Mouse (Mus musculus) heart, embryonic 16.5 days (tissue): ENCODE results near the gene Pdia4. TPM values are rescaled to one million over a fixed set of nuclear protein-coding genes. Genes with fewer than 3 reads are reported as not detected.

Experiments used
- ATAC-seq: fragments of 200-750 bp; cut with Nextera tagmentation; replicated peaks from 2 replicates; pipeline ENCODE4 v1.8.0; 2017; ENCODE audit warnings: moderate number of reproducible peaks; ENCODE audit not compliant: insufficient read depth, low FRiP score; ENCODE audit errors: extremely low read depth
- H3K27ac ChIP-seq: fragments of 300-500 bp; sonication (generic); 2 replicates; pipeline ENCODE4 v1.5.1; 2014; ENCODE audit warnings: mild to moderate bottlenecking, low read length, control low read depth, moderate library complexity
- H3K27me3 ChIP-seq: fragments of 300-500 bp; sonication (generic); 2 replicates; pipeline ENCODE4 v1.6.1; 2014; ENCODE audit warnings: low read length, mixed read lengths; ENCODE audit not compliant: control insufficient read depth, insufficient read depth
- H3K36me3 ChIP-seq: fragments of 300-500 bp; sonication (generic); 2 replicates; pipeline ENCODE4 v1.6.1; 2014; ENCODE audit not compliant: control insufficient read depth, insufficient read depth
- H3K4me1 ChIP-seq: fragments of 300-500 bp; sonication (generic); 2 replicates; pipeline ENCODE4 v1.6.1; 2014; ENCODE audit warnings: low read length, mixed read lengths; ENCODE audit not compliant: control insufficient read depth, insufficient read depth
- H3K4me2 ChIP-seq: fragments of 300-500 bp; sonication (generic); 2 replicates; pipeline ENCODE4 v1.6.1; 2014; ENCODE audit warnings: low read depth, mild to moderate bottlenecking, control low read depth, low read length
- H3K4me3 ChIP-seq: fragments of 300-500 bp; sonication (generic); 2 replicates; pipeline ENCODE4 v1.5.1; 2014; ENCODE audit warnings: mild to moderate bottlenecking, control low read depth, low read length
- H3K9ac ChIP-seq: fragments of 300-500 bp; sonication (generic); 2 replicates; pipeline ENCODE4 v1.6.1; 2014; ENCODE audit warnings: low read length, control low read depth
- H3K9me3 ChIP-seq: fragments of 300-500 bp; sonication (generic); replicated peaks from 2 replicates; pipeline ENCODE4 v1.6.1; 2016; ENCODE audit warnings: low read length; ENCODE audit not compliant: control insufficient read depth
- WGBS: fragments of 180-500 bp; shearing (Covaris S2); extraction: QIAGEN DNeasy Blood & Tissue Kit; methylation state at CpG from one replicate; pipeline ENCODE4 v1.1.7; 2014; 5-methylcytosine and 5-hydroxymethylcytosine counted together
- polyA plus RNA-seq: library from polyadenylated mRNA; unstranded; fragments of >200 nt; fragmentation: Nextera tagmentation; extraction: Ambion mirVana; gene quantifications from 2 replicates; pipeline ENCODE4 v1.2.1, GENCODE M21; 2015

Pdia4 gene
- polyA plus RNA-seq, 1 experiment from 2014 or later, result 139 TPM

GRCm38 (mm10) chr6:47805520-47805919, 7.7 kb downstream of the Pdia4 start:
- Histone ChIP-seq H3K9ac (no peak overlapping the region), H3K36me3 (peaks cover 46% of the 10 kb centered on the region), H3K9me3 (no peaks in the 10 kb centered on the region), H3K27me3 (no peaks in the 10 kb centered on the region), H3K27ac (no peak overlapping the region), H3K4me3 (no peak overlapping the region), H3K4me2 (no peak overlapping the region), H3K4me1 (peaks cover 3% of the 10 kb centered on the region; the same call in 1 of the 2 replicates)
- WGBS, result 72% methylated on average over 2 of the region's 2 CpGs
- ATAC-seq, result no peak

- H3K4me2 ChIP-seq, result no peak overlapping the region
- H3K9me3 ChIP-seq, result no peaks in the 10 kb centered on the region
- 46% methylated on average over 6 of the region's 6 CpGs for WGBS
- peak; percentile 78; the same call in 1 of the 2 replicates for ATAC-seq
- H3K4me3 ChIP-seq, result no peak overlapping the region
- no peaks in the 10 kb centered on the region for H3K27me3 ChIP-seq
- no peak overlapping the region for H3K27ac ChIP-seq
- peaks cover 65% of the 10 kb centered on the region for H3K36me3 ChIP-seq
- H3K4me1 ChIP-seq, result no peaks in the 10 kb centered on the region
- no peak overlapping the region for H3K9ac ChIP-seq
These were observed 14.2 kb downstream of the Pdia4 start for GRCm38 (mm10) chr6:47799079-47799478.

GRCm38 (mm10) chr6:47794106-47794830, 19.0 kb downstream of the Pdia4 start:
- 65% methylated on average over 10 of the region's 10 CpGs for WGBS
- H3K4me3 ChIP-seq, result no peak overlapping the region

GRCm38 (mm10) chr6:47793284-47793683, 19.9 kb downstream of the Pdia4 start:
- no peak overlapping the region for H3K27ac ChIP-seq
- peaks cover 28% of the 10 kb centered on the region for H3K36me3 ChIP-seq
- H3K4me3 ChIP-seq, result no peak overlapping the region
- peaks cover 5% of the 10 kb centered on the region; the same call in 1 of the 2 replicates for H3K4me1 ChIP-seq
- H3K9me3 ChIP-seq, result no peaks in the 10 kb centered on the region
- ATAC-seq, result no peak
- no peak overlapping the region for H3K9ac ChIP-seq
- no peaks in the 10 kb centered on the region for H3K27me3 ChIP-seq
- WGBS, result 59% methylated on average over 5 of the region's 5 CpGs
- H3K4me2 ChIP-seq, result no peak overlapping the region

More at GRCm38 (mm10) chr6:47794106-47794830, 19.0 kb downstream of the Pdia4 start:
- Histone ChIP-seq H3K4me1 (peaks cover under 1% of the 10 kb centered on the region; the same call in 1 of the 2 replicates), H3K9me3 (no peaks in the 10 kb centered on the region), H3K27ac (no peak overlapping the region), H3K36me3 (peaks cover 31% of the 10 kb centered on the region), H3K4me2 (no peak overlapping the region), H3K9ac (no peak overlapping the region), H3K27me3 (no peaks in the 10 kb centered on the region)
- ATAC-seq, result no peak

GRCm38 (mm10) chr6:47792533-47792932, 20.7 kb downstream of the Pdia4 start:
- no peak overlapping the region for H3K4me3 ChIP-seq
- no peak for ATAC-seq
- peaks cover 5% of the 10 kb centered on the region; the same call in 1 of the 2 replicates for H3K4me1 ChIP-seq
- H3K27me3 ChIP-seq, result no peaks in the 10 kb centered on the region
- peaks cover 24% of the 10 kb centered on the region for H3K36me3 ChIP-seq
- no peak overlapping the region for H3K4me2 ChIP-seq
- no peaks in the 10 kb centered on the region for H3K9me3 ChIP-seq
- WGBS, result 91% methylated on average over 2 of the region's 2 CpGs
- no peak overlapping the region for H3K27ac ChIP-seq
- no peak overlapping the region for H3K9ac ChIP-seq

- WGBS, result 38% methylated on average over 2 of the region's 2 CpGs
- Histone ChIP-seq H3K4me2 (no peak overlapping the region), H3K9ac (no peak overlapping the region), H3K27me3 (no peaks in the 10 kb centered on the region), H3K36me3 (peaks cover 9% of the 10 kb centered on the region), H3K27ac (no peak overlapping the region), H3K9me3 (no peaks in the 10 kb centered on the region), H3K4me1 (peaks cover 5% of the 10 kb centered on the region; the same call in 1 of the 2 replicates), H3K4me3 (no peak overlapping the region)
- no peak for ATAC-seq
These were observed 22.5 kb downstream of the Pdia4 start for GRCm38 (mm10) chr6:47790745-47791144.

- H3K4me2 ChIP-seq, result peak overlapping the region; percentile 79
- WGBS, result 27% methylated on average over 3 of the region's 3 CpGs
- H3K9me3 ChIP-seq, result no peaks in the 10 kb centered on the region
- no peaks in the 10 kb centered on the region for H3K27me3 ChIP-seq
- peak overlapping the region; percentile 77 for H3K9ac ChIP-seq
- peak overlapping the region; percentile 89 for H3K27ac ChIP-seq
- peaks cover 5% of the 10 kb centered on the region; the same call in 1 of the 2 replicates for H3K4me1 ChIP-seq
- peak overlapping the region; percentile 62 for H3K4me3 ChIP-seq
- ATAC-seq, result no peak
- H3K36me3 ChIP-seq, result no peaks in the 10 kb centered on the region
These were observed 24.4 kb downstream of the Pdia4 start for GRCm38 (mm10) chr6:47788821-47789220.

GRCm38 (mm10) chr6:47787941-47788736, 25.1 kb downstream of the Pdia4 start:
- Histone ChIP-seq H3K9ac (peak overlapping the region; percentile 77), H3K27ac (peak overlapping the region; percentile 89), H3K4me3 (peak overlapping the region; percentile 62), H3K9me3 (no peaks in the 10 kb centered on the region), H3K36me3 (no peaks in the 10 kb centered on the region), H3K4me1 (peaks cover 5% of the 10 kb centered on the region; the same call in 1 of the 2 replicates), H3K27me3 (no peaks in the 10 kb centered on the region), H3K4me2 (peak overlapping the region; percentile 79)
- WGBS, result 1% methylated on average over 18 of the region's 18 CpGs
- peak; percentile 87 for ATAC-seq
